Mouse (Mus musculus): ENCODE measurements around the gene Vmn1r217.
"Not testable (repeated sequence)": the region's sequence is repeated elsewhere in the genome, so short reads cannot be mapped to it uniquely, and the experiment has no call there.

The Vmn1r217 gene

GRCm38 (mm10) chr13:23118126-23118525 lies at the start of gene Vmn1r217:
TSS of gene Vmn1r217 (minus strand) at chr13:23118226.
- DNase-seq (ENCODE audit: low spot score in 2 of 2) = not testable (repeated sequence)

DNA sequence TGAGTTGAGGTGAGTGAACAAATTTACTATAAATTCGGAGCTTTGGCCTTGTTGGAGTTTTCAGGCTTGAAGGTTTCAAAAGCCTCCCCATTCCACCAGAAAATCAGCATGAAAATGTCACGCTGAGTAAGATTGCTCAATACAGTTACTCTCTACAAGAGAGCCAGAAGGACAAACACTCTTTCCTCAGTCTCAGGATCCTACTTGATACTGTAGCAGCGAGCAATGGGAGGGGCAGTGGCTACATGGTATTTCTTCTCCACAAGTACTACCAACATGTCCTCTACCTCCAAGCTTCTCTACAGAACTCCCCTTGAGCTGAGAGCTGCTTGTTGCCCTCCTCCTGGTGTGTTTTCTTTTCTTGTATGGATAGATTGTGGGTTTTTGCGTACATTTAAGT lies 48.4 kb upstream of the Vmn1r217 start:
- not testable (repeated sequence) for DNase-seq (ENCODE audit: low spot score in 2 of 2)

- DNase-seq (ENCODE audit: low spot score in 2 of 2) = no peak
Observed at GRCm38 (mm10) chr13:23159012-23159411, 41.0 kb upstream of the Vmn1r217 start, which contains the start of gene Vmn1r219. TSS of gene Vmn1r219 (plus strand) at chr13:23159312.

DNA sequence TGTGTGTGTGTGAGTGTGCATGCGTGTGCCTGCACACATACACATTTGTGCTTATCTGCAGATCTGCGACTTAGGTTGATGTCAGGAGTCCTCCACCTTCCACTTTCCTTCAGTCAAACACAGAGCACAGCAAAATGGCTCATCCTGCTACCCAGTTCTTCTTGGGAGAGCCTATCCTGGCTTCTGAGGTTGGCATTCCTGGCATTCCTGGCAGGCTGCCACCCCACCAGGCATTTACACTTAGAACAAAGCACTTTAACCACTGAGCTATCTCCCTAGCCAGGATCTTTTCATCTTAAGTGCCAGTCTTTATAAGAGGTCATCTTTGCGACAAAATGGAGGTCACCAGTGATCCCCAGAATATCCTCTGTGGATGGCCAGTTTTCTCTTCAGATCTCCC lies 39.8 kb upstream of the Vmn1r217 start:
- no peak for DNase-seq (ENCODE audit: low spot score in 2 of 2)

- DNase-seq (ENCODE audit: low spot score in 2 of 2) = no peak
Observed at GRCm38 (mm10) chr13:23138880-23139279, 20.9 kb upstream of the Vmn1r217 start.

GRCm38 (mm10) chr13:23133501-23133900 lies 15.5 kb upstream of the Vmn1r217 start:
- no peak for DNase-seq (ENCODE audit: low spot score in 2 of 2)

- no peak for DNase-seq (ENCODE audit: low spot score in 2 of 2)
Observed at GRCm38 (mm10) chr13:23133099-23133498, 15.1 kb upstream of the Vmn1r217 start, which contains the start of gene Vmn1r218. TSS of gene Vmn1r218 (plus strand) at chr13:23133155.

DNA sequence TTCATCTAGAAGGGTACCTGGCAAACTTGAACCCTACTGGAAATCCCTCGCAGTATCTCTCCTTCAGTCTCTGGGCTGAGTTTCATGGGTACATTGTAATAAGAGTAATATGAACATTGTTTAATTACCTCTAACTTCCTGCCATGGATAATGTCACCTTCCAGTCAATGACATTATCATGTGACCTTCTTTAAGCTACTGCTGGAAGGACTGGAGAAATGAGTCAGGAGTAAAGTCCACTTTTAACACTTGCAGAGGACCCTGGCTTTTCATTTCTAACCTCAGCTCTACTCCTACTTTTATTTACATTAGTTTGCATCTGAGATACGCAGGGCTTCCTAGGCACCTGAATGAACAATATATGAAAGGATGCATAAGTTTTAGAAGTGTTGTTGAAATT lies 2.6 kb upstream of the Vmn1r217 start:
- DNase-seq (ENCODE audit: low spot score in 2 of 2) = no peak

GRCm38 (mm10) chr13:23094386-23094785 lies 23.6 kb downstream of the Vmn1r217 start:
- DNase-seq (ENCODE audit: low spot score in 2 of 2) = no peak

- DNase-seq (ENCODE audit: low spot score in 2 of 2) = no peak
Observed at GRCm38 (mm10) chr13:23069312-23069711, 48.7 kb downstream of the Vmn1r217 start.

DNA sequence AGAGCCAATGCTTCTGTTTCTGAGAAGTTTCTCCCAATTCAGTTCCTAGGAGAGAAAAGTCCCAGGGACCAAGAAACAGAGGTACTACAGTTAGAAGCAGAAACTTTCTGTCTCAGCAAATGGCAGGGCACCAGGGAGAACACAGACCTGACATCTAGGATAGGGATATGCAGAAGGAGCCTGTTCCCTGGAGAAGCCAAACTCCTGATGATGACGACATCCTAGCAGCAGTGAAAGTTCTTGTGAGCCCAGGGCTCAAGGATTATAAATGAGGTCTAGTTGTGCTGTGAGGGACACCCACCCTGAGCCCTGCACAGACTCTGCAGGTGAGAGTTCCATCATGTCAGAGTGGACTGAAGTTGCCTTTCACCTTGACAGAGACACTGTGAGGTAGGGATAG lies 50.3 kb downstream of the Vmn1r217 start, which contains the start of gene Vmn1r215:
Gene Vmn1r215, plus strand, starts transcription at position 301 of the 400 bp plus-strand sequence.
- no peak for DNase-seq (ENCODE audit: low spot score in 2 of 2)

- DNase-seq (ENCODE audit: low spot score in 2 of 2) = no peak
Observed at GRCm38 (mm10) chr13:23057778-23058177, 60.2 kb downstream of the Vmn1r217 start.
